Mouse (Mus musculus) liver, adult 2 months (tissue): ENCODE measurements around the gene Sstr2. TPM values are rescaled to one million over a fixed set of nuclear protein-coding genes. Genes with fewer than 3 reads are reported as not detected.

Source experiments
- DNase-seq: peaks from one replicate; pipeline ENCODE4 v3.0.0-alpha.2; 2011; ENCODE audit warnings: low read depth, low spot score; ENCODE audit errors: extremely low read depth
- H3K27ac ChIP-seq: fragments of 200-500 bp; replicated peaks from 2 replicates; pipeline ENCODE4 v1.5.1; 2012; ENCODE audit warnings: low read depth, mild to moderate bottlenecking, control low read depth, inconsistent platforms, low read length; ENCODE audit not compliant: insufficient read depth
- H3K27me3 ChIP-seq: fragments of 200-500 bp; 2 replicates; pipeline ENCODE4 v1.6.1; 2012; ENCODE audit warnings: mild to moderate bottlenecking, moderate library complexity, low read length, inconsistent platforms; ENCODE audit not compliant: control insufficient read depth, insufficient read depth
- H3K36me3 ChIP-seq: fragments of 200-500 bp; 2 replicates; pipeline ENCODE4 v1.6.1; 2012; ENCODE audit warnings: low read length, inconsistent platforms; ENCODE audit not compliant: control insufficient read depth, insufficient read depth
- H3K4me1 ChIP-seq: fragments of 200-500 bp; 2 replicates; pipeline ENCODE4 v1.6.1; 2011; ENCODE audit warnings: low read length; ENCODE audit not compliant: control insufficient read depth, insufficient read depth
- H3K4me3 ChIP-seq: fragments of 200-500 bp; 2 replicates; pipeline ENCODE4 v1.5.1; 2011; ENCODE audit warnings: low read depth, mild to moderate bottlenecking, control low read depth, low read length, moderate library complexity; ENCODE audit not compliant: insufficient read depth
- H3K79me2 ChIP-seq: fragments of 200-500 bp; 2 replicates; pipeline ENCODE4 v1.6.1; 2012; ENCODE audit warnings: inconsistent platforms, mild to moderate bottlenecking, low read length, moderate library complexity; ENCODE audit not compliant: control insufficient read depth, insufficient read depth
- H3K9ac ChIP-seq: fragments of 200-500 bp; 2 replicates; pipeline ENCODE4 v1.6.1; 2012; ENCODE audit warnings: low read depth, mild to moderate bottlenecking, control low read depth, inconsistent platforms, low read length
- CTCF ChIP-seq: fragments of 200-500 bp; IDR thresholded peaks from 2 replicates; pipeline ENCODE4 v1.5.1; 2011; ENCODE audit warnings: low read depth, low read length, control low read depth
- POLR2A ChIP-seq: fragments of 200-500 bp; IDR thresholded peaks from 2 replicates; pipeline ENCODE4 v1.6.1; 2011; ENCODE audit warnings: low read length, control low read depth; ENCODE audit not compliant: insufficient read depth; ENCODE audit errors: extremely low read depth
- WGBS: fragments of 180-500 bp; shearing (Covaris S2); methylation state at CpG from one replicate; pipeline ENCODE4 v1.1.7; 2018; 5-methylcytosine and 5-hydroxymethylcytosine counted together
- polyA plus RNA-seq: library from polyadenylated mRNA; depleted of rRNA; stranded (reverse); fragments of >200 nt; gene quantifications from 2 replicates; pipeline ENCODE4 v1.2.3, GENCODE M21; 2012; rRNA removed
- total RNA-seq: library from RNA; depleted of rRNA; stranded (reverse); fragments of >200 nt; gene quantifications from 2 replicates; pipeline ENCODE4 v1.2.3, GENCODE M21; 2014; rRNA removed

Sstr2 gene
- total and polyA plus RNA-seq, 2 experiments, result 0.17 TPM; not detected in 1

DNA sequence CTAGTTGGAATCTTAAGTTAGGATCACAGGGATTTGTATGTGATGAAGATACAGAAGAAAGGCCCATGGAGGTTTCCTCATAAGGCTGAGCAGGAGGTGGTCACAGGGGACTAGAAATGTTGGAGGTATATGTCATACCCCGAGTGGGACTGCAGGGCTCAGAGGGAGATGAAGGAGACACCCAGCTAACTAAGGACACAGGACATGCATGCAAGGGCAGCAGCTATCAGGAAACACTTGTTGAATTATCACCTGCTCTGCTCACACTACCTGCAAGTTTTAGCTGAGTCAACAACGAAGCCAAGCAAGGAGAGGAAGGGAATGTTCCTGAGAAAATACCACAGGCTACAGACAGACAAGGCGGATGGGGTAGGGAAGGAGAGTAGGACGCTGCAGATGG, 48.6 kb downstream of the Sstr2 start:
- H3K27me3 ChIP-seq, result no peaks in the 10 kb centered on the region
- TF ChIP-seq CTCF, result no peak
- TF ChIP-seq POLR2A, result no peak
- peak overlapping the region; percentile 58 for H3K27ac ChIP-seq
- H3K79me2 ChIP-seq, result peaks cover 11% of the 10 kb centered on the region; the same call in 1 of the 2 replicates
- no peak overlapping the region for H3K9ac ChIP-seq
- peaks cover 21% of the 10 kb centered on the region for H3K4me1 ChIP-seq
- peaks cover 8% of the 10 kb centered on the region; the same call in 1 of the 2 replicates for H3K36me3 ChIP-seq
- 77% methylated on average over 4 of the region's 4 CpGs for WGBS
- no peak overlapping the region for H3K4me3 ChIP-seq
- DNase-seq, result no peak

DNA sequence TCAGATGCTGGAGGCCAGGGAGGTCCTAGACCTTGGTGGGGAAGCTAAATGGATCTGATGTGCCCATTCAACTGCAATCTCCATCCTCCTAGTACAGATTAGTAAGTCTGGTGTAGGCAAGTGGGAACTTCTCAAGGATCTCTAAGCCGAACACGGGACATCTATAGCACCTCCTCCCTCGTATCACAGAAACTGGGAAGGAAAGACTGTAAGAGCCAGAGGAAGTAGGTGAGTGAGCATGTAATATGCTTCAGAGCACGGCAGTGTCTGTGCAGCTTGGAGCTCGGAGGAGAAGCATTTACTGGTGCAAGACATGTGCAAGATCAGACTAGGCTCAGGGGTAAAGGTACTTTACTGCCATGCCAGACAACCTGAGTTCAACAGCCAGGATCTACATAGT, 49.7 kb downstream of the Sstr2 start:
- H3K4me1 ChIP-seq, result peaks cover 21% of the 10 kb centered on the region
- no peak overlapping the region for H3K4me3 ChIP-seq
- WGBS, result 78% methylated on average over 5 of the region's 5 CpGs
- no peak overlapping the region for H3K9ac ChIP-seq
- TF ChIP-seq CTCF, result no peak
- TF ChIP-seq POLR2A, result no peak
- peaks cover 15% of the 10 kb centered on the region; the same call in 1 of the 2 replicates for H3K79me2 ChIP-seq
- DNase-seq, result no peak
- H3K36me3 ChIP-seq, result peaks cover 3% of the 10 kb centered on the region; the same call in 1 of the 2 replicates
- no peaks in the 10 kb centered on the region for H3K27me3 ChIP-seq
- no peak overlapping the region for H3K27ac ChIP-seq

DNA sequence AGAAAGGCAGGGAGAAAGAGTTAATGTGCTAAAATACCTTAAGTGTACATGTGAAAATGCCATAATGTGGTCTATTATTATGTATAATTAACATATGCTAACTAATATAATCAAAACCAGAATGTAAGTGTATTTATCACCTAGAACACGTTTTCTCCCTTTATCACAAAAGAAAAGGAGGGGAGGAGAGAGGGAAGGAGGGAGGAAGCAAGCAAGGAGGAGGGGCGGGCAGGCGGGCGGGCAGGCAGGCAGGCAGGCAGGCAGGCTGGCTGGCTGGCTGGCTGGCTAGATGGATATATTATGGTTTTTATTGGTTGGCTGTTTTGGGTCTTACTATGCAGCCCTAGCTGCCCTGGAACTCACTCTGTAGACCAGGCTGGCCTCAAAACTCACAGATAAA, 50.6 kb downstream of the Sstr2 start:
- H3K9ac ChIP-seq, result no peak overlapping the region
- no peak for DNase-seq
- no peaks in the 10 kb centered on the region for H3K27me3 ChIP-seq
- no peak for TF ChIP-seq CTCF
- no peak for TF ChIP-seq POLR2A
- H3K79me2 ChIP-seq, result peaks cover 17% of the 10 kb centered on the region; the same call in 1 of the 2 replicates
- H3K27ac ChIP-seq, result no peak overlapping the region
- no peaks in the 10 kb centered on the region; the same call in 1 of the 2 replicates for H3K36me3 ChIP-seq
- peaks cover 21% of the 10 kb centered on the region for H3K4me1 ChIP-seq
- no peak overlapping the region for H3K4me3 ChIP-seq
- 94% methylated on average over 4 of the region's 4 CpGs for WGBS

DNA sequence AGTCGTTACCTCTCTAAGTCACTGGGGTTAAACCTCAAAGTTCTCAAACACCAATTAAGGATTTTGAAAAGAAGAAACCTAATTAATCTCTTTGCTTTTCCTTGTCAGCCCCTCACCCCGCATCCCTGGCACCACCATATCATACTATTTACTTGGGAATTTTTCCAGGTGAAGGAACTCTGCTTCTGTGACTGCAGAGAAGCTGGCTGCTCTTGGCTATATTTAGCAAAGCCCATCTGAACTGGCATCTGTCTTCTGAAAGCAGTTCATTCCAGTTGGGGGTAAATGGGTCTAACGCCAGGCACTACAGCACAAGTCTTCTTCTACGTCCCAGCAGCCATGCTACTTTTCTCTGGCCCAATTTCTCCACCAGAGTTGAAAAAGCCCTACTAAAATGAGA, 54.5 kb downstream of the Sstr2 start:
- Histone ChIP-seq H3K4me1 (peaks cover 4% of the 10 kb centered on the region), H3K36me3 (peaks cover 11% of the 10 kb centered on the region; the same call in 1 of the 2 replicates)

DNA sequence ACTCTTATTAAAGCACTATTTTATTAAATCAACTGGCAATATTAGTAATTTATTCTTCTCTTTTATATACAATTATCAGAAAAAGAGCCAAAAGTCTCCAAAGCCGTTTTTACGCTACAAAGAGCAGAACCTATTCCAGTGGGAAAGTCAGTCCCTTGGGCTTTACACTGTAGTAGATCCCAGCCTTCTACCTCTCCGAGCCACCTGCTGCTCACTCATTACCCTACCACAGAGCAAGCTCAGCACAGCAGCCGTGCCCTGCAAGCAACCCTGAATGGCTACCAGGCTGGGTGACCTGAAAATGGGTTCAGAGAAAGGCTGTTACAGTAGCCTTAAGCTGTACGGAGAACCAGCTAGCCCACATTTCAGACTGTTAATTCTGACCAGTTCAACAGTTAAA, 55.5 kb downstream of the Sstr2 start:
- TF ChIP-seq CTCF, result no peak
- Histone ChIP-seq H3K4me1 (no peaks in the 10 kb centered on the region), H3K36me3 (peaks cover 11% of the 10 kb centered on the region; the same call in 1 of the 2 replicates), H3K79me2 (peaks cover 43% of the 10 kb centered on the region), H3K4me3 (no peak overlapping the region), H3K27me3 (no peaks in the 10 kb centered on the region), H3K27ac (no peak overlapping the region), H3K9ac (no peak overlapping the region)
- no peak for DNase-seq
- 92% methylated on average over 5 of the region's 5 CpGs for WGBS

More for the DNA sequence above, 54.5 kb downstream of the Sstr2 start:
- Histone ChIP-seq H3K79me2 (peaks cover 37% of the 10 kb centered on the region), H3K9ac (no peak overlapping the region), H3K4me3 (no peak overlapping the region), H3K27ac (no peak overlapping the region), H3K27me3 (no peaks in the 10 kb centered on the region)
- no peak for DNase-seq
- TF ChIP-seq CTCF (no peak), POLR2A (no peak)
- WGBS, result 74% methylated on average over 4 of the region's 4 CpGs

Other genes with a start within 250 kb of the Sstr2 start
- gene Cog1, start 29.8 kb downstream of the Sstr2 start, total RNA-seq, result 6.0 and 8.3 TPM in 2 replicates
- 14.6 and 17.7 TPM in 2 replicates for gene Cog1, start 29.8 kb downstream of the Sstr2 start, polyA plus RNA-seq
- 18.8 and 21.5 TPM in 2 replicates for gene Slc39a11, start 30.7 kb downstream of the Sstr2 start, total RNA-seq
- 22.8 and 27.2 TPM in 2 replicates for gene Slc39a11, start 30.7 kb downstream of the Sstr2 start, polyA plus RNA-seq
- 4.5 and 5.6 TPM in 2 replicates for gene Fam104a, start 64.8 kb downstream of the Sstr2 start, total RNA-seq
- gene Fam104a, start 64.8 kb downstream of the Sstr2 start, polyA plus RNA-seq, result 15.2 and 16.4 TPM in 2 replicates
- 4.1 and 5.0 TPM in 2 replicates for gene D11Wsu47e, start 65.1 kb downstream of the Sstr2 start, total RNA-seq
- 3.3 and 4.5 TPM in 2 replicates for gene D11Wsu47e, start 65.1 kb downstream of the Sstr2 start, polyA plus RNA-seq
- gene Cpsf4l, start 90.7 kb downstream of the Sstr2 start, total RNA-seq, result 6.0 and 9.9 TPM in 2 replicates
- 2.9 and 3.0 TPM in 2 replicates for gene Cpsf4l, start 90.7 kb downstream of the Sstr2 start, polyA plus RNA-seq
- 25.2 and 36.7 TPM in 2 replicates for gene Cdc42ep4, start 132.5 kb downstream of the Sstr2 start, total RNA-seq
- 32.7 and 32.9 TPM in 2 replicates for gene Cdc42ep4, start 132.5 kb downstream of the Sstr2 start, polyA plus RNA-seq